Mouse (Mus musculus) embryonic facial prominence, embryonic 13.5 days (tissue): Measurements from ENCODE around the gene Camk2g. TPM values are rescaled to one million over a fixed set of nuclear protein-coding genes. Genes with fewer than 3 reads are reported as not detected.

Source experiments
- ATAC-seq: fragments of 200-750 bp; cut with Nextera tagmentation; 2 replicates; pipeline ENCODE4 v1.8.0; 2017; ENCODE audit warnings: low read depth; ENCODE audit not compliant: insufficient number of reproducible peaks, insufficient read depth, low FRiP score, low TSS enrichment
- H3K27ac ChIP-seq: fragments of 300-500 bp; sonication (generic); 2 replicates; pipeline ENCODE4 v1.5.1; 2015; ENCODE audit warnings: moderate library complexity, mild to moderate bottlenecking, inconsistent platforms
- H3K27me3 ChIP-seq: fragments of 300-500 bp; sonication (generic); 2 replicates; pipeline ENCODE4 v1.6.1; 2015; ENCODE audit warnings: mild to moderate bottlenecking, inconsistent platforms
- H3K36me3 ChIP-seq: fragments of 300-500 bp; sonication (generic); 2 replicates; pipeline ENCODE4 v1.6.1; 2015; ENCODE audit warnings: mild to moderate bottlenecking, inconsistent platforms
- H3K4me1 ChIP-seq: fragments of 300-500 bp; sonication (generic); 2 replicates; pipeline ENCODE4 v1.6.1; 2015; ENCODE audit warnings: inconsistent platforms
- H3K4me2 ChIP-seq: fragments of 300-500 bp; sonication (generic); 2 replicates; pipeline ENCODE4 v1.6.1; 2015; ENCODE audit warnings: moderate library complexity, mild to moderate bottlenecking, inconsistent platforms
- H3K4me3 ChIP-seq: fragments of 300-500 bp; sonication (generic); 2 replicates; pipeline ENCODE4 v1.5.1; 2015; ENCODE audit warnings: mild to moderate bottlenecking, inconsistent platforms
- H3K9ac ChIP-seq: fragments of 300-500 bp; sonication (generic); 2 replicates; pipeline ENCODE4 v1.6.1; 2015; ENCODE audit warnings: mild to moderate bottlenecking, inconsistent platforms
- H3K9me3 ChIP-seq: fragments of 300-500 bp; sonication (generic); 2 replicates; pipeline ENCODE4 v1.6.1; 2016; ENCODE audit warnings: inconsistent platforms
- WGBS: fragments of 180-500 bp; shearing (Covaris S2); methylation state at CpG from one replicate; pipeline ENCODE4 v1.1.7; 2015; ENCODE audit warnings: mixed read lengths; 5-methylcytosine and 5-hydroxymethylcytosine counted together
- microRNA-seq: library from miRNA; unstranded; fragments of <30 nt; microRNA quantifications from one replicate; pipeline ENCODE4, GENCODE M21; 2016
- polyA plus RNA-seq: library from polyadenylated mRNA; unstranded; fragments of >200 nt; fragmentation: Nextera tagmentation; extraction: Ambion mirVana; gene quantifications from 2 replicates; pipeline ENCODE4 v1.2.1, GENCODE M21; 2015

Gene Camk2g
- polyA plus RNA-seq, 1 experiment from 2014 or later: 62.6 TPM

DNA sequence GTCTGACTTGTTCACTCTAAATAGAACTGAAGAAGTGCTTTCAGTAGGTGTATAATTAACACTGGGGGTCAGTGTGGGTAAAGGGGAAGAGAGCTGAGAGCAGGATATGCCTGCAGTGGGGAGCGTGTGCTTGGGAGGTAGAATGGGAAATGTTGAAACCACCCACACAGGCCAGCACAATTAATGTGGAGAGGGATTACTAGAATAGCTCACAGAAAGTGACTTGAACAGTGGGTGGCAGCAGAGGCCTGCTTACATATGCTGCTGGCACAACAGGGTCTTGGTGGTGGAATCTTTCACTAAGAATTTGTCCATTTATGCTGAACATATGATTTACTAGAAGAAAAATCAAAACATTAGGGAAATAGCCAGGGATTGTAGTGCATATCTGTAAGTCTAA lies 96.9 kb downstream of the Camk2g start:
- Histone ChIP-seq H3K4me1 (peaks cover 59% of the 10 kb centered on the region), H3K27me3 (no peaks in the 10 kb centered on the region), H3K9ac (peak overlapping the region; percentile 94; the same call in 1 of the 2 replicates), H3K27ac (no peak overlapping the region), H3K9me3 (no peaks in the 10 kb centered on the region), H3K4me2 (peak overlapping the region; percentile 75), H3K36me3 (peaks cover 36% of the 10 kb centered on the region), H3K4me3 (peak overlapping the region; percentile 87)
- ATAC-seq: no peak
- 22% methylated on average over 1 of the region's 1 CpGs for WGBS

DNA sequence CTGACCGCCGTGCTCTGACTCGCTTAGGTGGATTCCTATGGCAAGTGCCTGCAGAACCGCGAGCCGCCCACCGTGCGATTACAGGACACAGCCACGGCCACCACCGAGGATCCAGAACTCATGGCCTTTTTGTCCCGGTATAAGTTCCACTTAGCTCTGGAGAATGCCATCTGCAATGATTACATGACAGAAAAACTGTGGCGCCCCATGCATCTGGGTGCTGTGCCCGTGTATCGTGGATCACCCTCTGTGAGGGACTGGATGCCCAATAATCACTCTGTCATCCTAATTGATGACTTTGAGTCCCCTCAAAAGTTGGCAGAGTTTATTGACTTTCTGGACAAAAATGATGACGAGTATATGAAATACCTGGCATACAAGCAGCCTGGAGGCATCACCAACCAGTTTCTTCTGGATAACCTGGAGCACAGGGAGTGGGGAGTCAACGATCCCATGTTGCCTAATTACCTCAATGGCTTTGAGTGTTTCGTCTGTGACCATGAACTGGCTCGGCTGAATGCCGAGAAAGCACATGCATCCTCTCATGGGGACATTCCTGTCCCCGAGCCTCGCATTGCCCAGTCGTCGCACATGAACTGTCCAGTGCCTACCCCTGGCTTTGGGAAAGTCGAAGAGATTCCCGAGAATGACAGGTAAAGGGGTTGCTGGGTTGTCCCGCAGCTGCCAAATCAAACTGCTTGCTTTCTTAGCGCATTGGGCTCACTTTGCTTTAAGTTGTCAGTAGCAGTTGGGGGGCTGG lies 97.9 kb downstream of the Camk2g start:
- Histone ChIP-seq H3K4me1 (peaks cover 50% of the 10 kb centered on the region), H3K27ac (peak overlapping the region; percentile 97)
- WGBS: 14% methylated on average over 27 of the region's 27 CpGs

DNA sequence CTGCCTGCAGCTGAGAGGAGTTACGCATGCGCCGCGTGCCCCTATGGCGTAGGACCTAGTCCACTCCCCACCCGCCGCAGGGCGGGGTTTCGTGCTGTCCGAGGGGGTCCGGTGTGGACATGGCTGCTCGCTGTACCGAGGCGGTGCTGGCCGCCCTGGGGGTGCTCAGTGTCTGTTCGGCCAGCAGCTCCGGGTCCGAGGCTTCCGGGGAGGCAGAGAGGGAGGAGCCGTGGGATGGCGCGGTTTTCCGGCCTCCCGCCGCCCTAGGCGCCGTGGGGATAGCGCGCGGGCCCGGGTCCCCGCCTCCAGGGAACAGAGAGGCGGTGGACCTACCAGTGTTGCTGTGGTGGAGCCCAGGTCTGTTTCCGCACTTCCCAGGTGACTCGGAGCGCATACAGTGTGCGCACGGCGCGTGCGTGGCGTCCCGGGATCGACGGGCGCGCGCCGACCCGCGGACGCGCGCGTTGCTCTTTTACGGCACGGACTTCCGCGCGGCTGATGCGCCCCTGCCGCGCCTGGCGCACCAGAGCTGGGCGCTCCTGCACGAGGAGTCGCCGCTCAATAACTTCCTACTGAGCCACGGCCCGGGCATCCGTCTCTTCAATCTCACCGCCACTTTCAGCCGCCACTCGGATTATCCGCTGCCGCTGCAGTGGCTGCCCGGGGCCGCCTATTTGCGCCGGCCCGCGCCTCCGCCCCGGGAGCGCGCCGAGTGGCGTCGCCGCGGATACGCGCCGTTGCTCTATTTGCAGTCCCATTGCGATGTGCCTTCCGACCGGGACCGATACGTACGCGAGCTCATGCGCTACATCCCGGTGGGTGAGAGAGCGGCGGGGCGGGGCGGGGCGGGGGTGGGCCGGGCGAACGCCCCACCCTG lies 98.8 kb downstream of the Camk2g start, which contains the start of gene Fut11:
Fut11 (plus strand) TSS at position 85 of the 877 bp plus-strand sequence.
- Histone ChIP-seq H3K4me3 (peak within 1 kb of the TSS; percentile 87), H3K4me2 (peak within 1 kb of the TSS; percentile 75), H3K36me3 (peaks cover 52% of the 10 kb centered on the region), H3K4me1 (peaks cover 44% of the 10 kb centered on the region), H3K9ac (peak within 1 kb of the TSS; percentile 94), H3K27ac (peak within 1 kb of the TSS; percentile 97), H3K9me3 (no peaks in the 10 kb centered on the region), H3K27me3 (no peaks in the 10 kb centered on the region)
- ATAC-seq: peak; percentile 87
- WGBS: under 1% methylated on average over 111 of the region's 111 CpGs

More for the DNA sequence above, 97.9 kb downstream of the Camk2g start:
- Histone ChIP-seq H3K36me3 (peaks cover 46% of the 10 kb centered on the region), H3K4me2 (peak overlapping the region; percentile 75), H3K9ac (peak overlapping the region; percentile 94), H3K4me3 (peak overlapping the region; percentile 87), H3K9me3 (no peaks in the 10 kb centered on the region), H3K27me3 (no peaks in the 10 kb centered on the region)
- no peak for ATAC-seq

DNA sequence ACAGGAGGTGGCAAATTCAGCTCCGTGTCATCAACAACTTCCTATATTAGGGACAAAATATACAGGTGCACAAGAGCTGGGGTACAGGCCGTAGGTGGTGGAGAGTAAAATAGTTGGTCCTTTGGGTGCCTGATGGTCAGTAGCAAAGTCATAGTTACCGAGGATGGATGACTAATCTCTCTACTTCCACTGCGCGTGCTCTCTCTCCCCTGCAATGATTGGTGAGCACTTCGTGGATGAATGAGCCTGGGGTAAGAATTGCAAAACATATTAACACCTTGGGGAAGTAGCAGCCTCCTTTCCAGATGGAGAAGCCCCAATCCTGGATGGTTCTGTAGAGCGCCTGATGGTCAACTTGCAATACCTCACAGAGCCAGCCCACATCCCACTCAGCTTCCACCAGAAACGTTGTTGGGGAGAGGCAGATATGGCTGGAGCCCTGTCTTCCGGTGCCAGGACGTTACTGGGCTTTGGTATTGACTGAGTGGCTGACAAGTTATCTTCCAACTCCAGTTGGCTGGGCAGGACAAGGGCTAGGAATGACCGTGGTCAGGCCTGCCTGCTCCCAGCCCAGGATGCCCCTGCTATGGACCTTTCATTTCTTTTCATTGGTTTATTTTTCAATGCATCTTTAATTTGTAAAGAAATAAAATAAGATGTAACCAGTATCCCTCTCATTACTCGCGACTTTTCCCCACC lies 99.6 kb downstream of the Camk2g start:
- Histone ChIP-seq H3K9me3 (no peaks in the 10 kb centered on the region), H3K36me3 (peaks cover 60% of the 10 kb centered on the region), H3K4me1 (peaks cover 38% of the 10 kb centered on the region), H3K27ac (peak overlapping the region; percentile 97), H3K4me3 (peak overlapping the region; percentile 87), H3K9ac (peak overlapping the region; percentile 94), H3K4me2 (peak overlapping the region; percentile 75), H3K27me3 (no peaks in the 10 kb centered on the region)
- ATAC-seq: peak; percentile 11; the same call in 1 of the 2 replicates
- WGBS: 52% methylated on average over 13 of the region's 13 CpGs

DNA sequence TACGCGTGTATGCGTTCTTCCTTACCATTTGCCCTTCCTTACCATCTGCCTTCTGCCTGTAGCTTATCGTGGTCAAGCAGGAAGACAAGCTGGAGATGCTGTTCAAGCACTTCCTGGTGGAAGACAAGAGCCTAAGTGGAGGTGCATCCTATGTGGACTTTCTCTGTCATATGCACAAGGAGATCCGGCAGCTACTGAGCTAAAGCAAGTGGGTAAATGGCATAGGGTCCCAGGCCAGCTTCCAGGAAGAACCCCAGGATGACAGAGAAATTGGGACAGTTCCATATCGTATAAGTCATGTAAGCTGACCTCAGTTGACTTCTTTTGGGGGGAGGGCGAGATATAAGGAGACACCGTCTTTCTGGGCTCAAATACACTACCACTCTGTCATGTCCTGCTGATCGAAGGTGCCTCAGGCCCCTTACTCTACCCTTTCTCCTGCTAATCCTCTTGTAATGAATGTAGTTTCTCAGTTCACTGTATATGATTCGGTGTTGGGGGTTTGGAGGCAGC lies 100.2 kb downstream of the Camk2g start:
- H3K4me1 ChIP-seq: peaks cover 33% of the 10 kb centered on the region
- no peak for ATAC-seq

DNA sequence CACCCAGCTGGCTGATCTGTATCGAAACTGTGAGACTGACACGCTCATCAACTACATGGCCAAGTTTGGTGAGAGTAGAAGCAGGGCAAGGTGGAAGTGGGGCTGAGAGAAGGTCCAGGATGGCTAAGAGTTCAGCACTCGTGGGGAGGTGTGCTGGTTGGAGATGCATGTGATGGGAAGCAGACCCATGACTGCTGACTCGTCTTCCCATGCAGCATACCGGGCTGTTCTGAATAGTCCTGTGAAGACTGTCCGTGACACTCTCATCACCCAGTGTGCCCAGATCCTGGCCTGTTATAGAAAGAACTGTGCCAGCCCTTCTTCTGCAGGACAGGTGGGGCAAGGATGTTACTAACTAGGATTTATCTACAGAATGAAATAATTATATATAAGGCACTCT lies 102.1 kb downstream of the Camk2g start:
- H3K4me3 ChIP-seq: no peak overlapping the region
- no peaks in the 10 kb centered on the region for H3K9me3 ChIP-seq
- no peak overlapping the region for H3K9ac ChIP-seq
- H3K27me3 ChIP-seq: no peaks in the 10 kb centered on the region
- ATAC-seq: no peak
- H3K4me2 ChIP-seq: no peak overlapping the region
- H3K27ac ChIP-seq: no peak overlapping the region
- 90% methylated on average over 6 of the region's 6 CpGs for WGBS
- H3K4me1 ChIP-seq: peaks cover 15% of the 10 kb centered on the region
- peaks cover 76% of the 10 kb centered on the region for H3K36me3 ChIP-seq

More for the DNA sequence above, 100.2 kb downstream of the Camk2g start:
- no peaks in the 10 kb centered on the region for H3K27me3 ChIP-seq
- no peak overlapping the region for H3K4me2 ChIP-seq
- no peaks in the 10 kb centered on the region for H3K9me3 ChIP-seq
- peaks cover 65% of the 10 kb centered on the region for H3K36me3 ChIP-seq
- H3K9ac ChIP-seq: no peak overlapping the region
- H3K27ac ChIP-seq: no peak overlapping the region
- 92% methylated on average over 10 of the region's 10 CpGs for WGBS
- H3K4me3 ChIP-seq: no peak overlapping the region

DNA sequence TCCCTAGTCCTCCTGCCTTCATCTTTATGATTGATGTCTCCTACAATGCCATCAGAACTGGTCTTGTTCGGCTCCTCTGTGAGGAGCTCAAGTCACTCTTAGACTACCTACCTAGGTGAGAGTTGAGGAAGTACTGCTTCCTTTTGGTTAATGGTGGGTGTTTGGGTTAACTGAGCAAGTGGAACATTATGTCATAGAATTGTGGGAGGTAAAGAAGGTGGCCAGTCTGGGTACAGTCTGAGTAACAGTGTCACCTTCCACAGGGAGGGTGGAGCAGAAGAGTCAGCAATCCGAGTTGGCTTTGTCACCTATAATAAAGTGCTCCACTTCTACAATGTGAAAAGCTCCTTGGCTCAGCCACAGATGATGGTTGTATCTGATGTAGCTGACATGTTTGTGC lies 104.9 kb downstream of the Camk2g start:
- 93% methylated on average over 2 of the region's 2 CpGs for WGBS
- peaks cover 98% of the 10 kb centered on the region for H3K36me3 ChIP-seq

DNA sequence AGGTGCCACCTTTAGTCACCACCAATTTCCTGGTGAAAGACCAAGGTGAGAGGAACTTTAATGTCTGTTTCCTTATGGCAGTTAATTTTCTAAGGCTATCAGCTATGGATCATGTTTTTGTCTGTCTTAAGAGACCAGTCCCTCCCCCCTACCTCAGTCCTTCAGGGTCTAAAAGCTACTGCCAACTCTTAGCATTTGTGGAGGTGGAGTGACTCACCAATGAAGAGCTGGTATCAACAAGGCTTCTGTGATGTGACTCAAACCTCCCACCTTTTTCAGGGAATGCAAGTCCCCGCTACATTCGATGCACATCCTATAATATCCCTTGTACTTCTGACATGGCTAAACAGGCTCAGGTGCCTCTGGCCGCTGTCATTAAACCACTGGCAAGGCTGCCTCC lies 107.3 kb downstream of the Camk2g start:
- Histone ChIP-seq H3K4me1 (no peaks in the 10 kb centered on the region), H3K4me2 (no peak overlapping the region), H3K27me3 (no peaks in the 10 kb centered on the region), H3K36me3 (peaks cover 98% of the 10 kb centered on the region), H3K9ac (no peak overlapping the region), H3K27ac (no peak overlapping the region), H3K9me3 (no peaks in the 10 kb centered on the region), H3K4me3 (no peak overlapping the region)
- no peak for ATAC-seq
- 93% methylated on average over 3 of the region's 3 CpGs for WGBS

More for the DNA sequence above, 104.9 kb downstream of the Camk2g start:
- H3K9me3 ChIP-seq: no peaks in the 10 kb centered on the region
- H3K4me2 ChIP-seq: no peak overlapping the region
- H3K27ac ChIP-seq: no peak overlapping the region
- ATAC-seq: no peak
- no peak overlapping the region for H3K9ac ChIP-seq
- no peaks in the 10 kb centered on the region for H3K4me1 ChIP-seq
- no peak overlapping the region for H3K4me3 ChIP-seq
- H3K27me3 ChIP-seq: no peaks in the 10 kb centered on the region

Small RNA genes lying within 50 kb of the gene (microRNA-seq; reads per million reads assigned to microRNA genes)
- 1.1 reads per million for gene Mir6946

Other genes starting within 250 kb of the Camk2g start
- gene Ppp3cb, start 247.5 kb downstream of the Camk2g start, polyA plus RNA-seq: 54.3 and 59.4 TPM in 2 replicates
- gene Usp54, start 153.0 kb downstream of the Camk2g start, polyA plus RNA-seq: 8.5 and 9.4 TPM in 2 replicates
- gene Myoz1, start 137.5 kb downstream of the Camk2g start, polyA plus RNA-seq: 0.47 and 0.62 TPM in 2 replicates
- 2.3 and 3.3 TPM in 2 replicates for gene Synpo2l, start 125.7 kb downstream of the Camk2g start, polyA plus RNA-seq
- 90.7 and 93.3 TPM in 2 replicates for gene Sec24c, start 119.8 kb downstream of the Camk2g start, polyA plus RNA-seq
- gene Fut11, start 99.1 kb downstream of the Camk2g start, polyA plus RNA-seq: 25.1 and 26.2 TPM in 2 replicates
- 193 and 219 TPM in 2 replicates for gene Chchd1, start 91.1 kb downstream of the Camk2g start, polyA plus RNA-seq
- 45.1 and 49.6 TPM in 2 replicates for gene Zswim8, start 86.5 kb downstream of the Camk2g start, polyA plus RNA-seq
- 27.5 and 28.5 TPM in 2 replicates for gene Ndst2, start 59.5 kb downstream of the Camk2g start, polyA plus RNA-seq
- 2.3 and 2.4 TPM in 2 replicates for gene Plau, start 42.6 kb upstream of the Camk2g start, polyA plus RNA-seq
- 36.4 and 38.8 TPM in 2 replicates for gene Vcl, start 135.3 kb upstream of the Camk2g start, polyA plus RNA-seq